Mouse (Mus musculus) C2C12 (cell line): ENCODE results near the gene Plcd4. TPM values are rescaled to one million over a fixed set of nuclear protein-coding genes. Genes with fewer than 3 reads are reported as not detected.

ENCODE experiments used
- H3K27me3 ChIP-seq: one replicate; pipeline ENCODE4 v1.6.1; 2011; ENCODE audit not compliant: control insufficient read depth, insufficient read depth, insufficient read length
- H3K36me3 ChIP-seq: one replicate; pipeline ENCODE4 v1.6.1; 2011; ENCODE audit not compliant: control insufficient read depth, insufficient read depth
- H3K4me3 ChIP-seq: one replicate; pipeline ENCODE4 v1.5.1; 2011; ENCODE audit warnings: mild to moderate bottlenecking, control low read depth; ENCODE audit not compliant: poor library complexity, insufficient read depth, severe bottlenecking
- H3K79me2 ChIP-seq: one replicate; pipeline ENCODE4 v1.6.1; 2011; ENCODE audit not compliant: control insufficient read depth, insufficient read depth
- H3K79me3 ChIP-seq: one replicate; pipeline ENCODE4 v1.6.1; 2011; ENCODE audit warnings: low read depth, control low read depth
- H3ac ChIP-seq: one replicate; pipeline ENCODE3; 2011; ENCODE audit warnings: low read depth; ENCODE audit not compliant: control insufficient read depth, insufficient read length
- CEBPB ChIP-seq: IDR thresholded peaks from one replicate; pipeline ENCODE4 v1.6.1; 2011; ENCODE audit warnings: low read depth, mild to moderate bottlenecking, control low read depth, moderate library complexity
- CTCF ChIP-seq: IDR thresholded peaks from one replicate; pipeline ENCODE4 v1.5.1; 2011; ENCODE audit not compliant: control insufficient read depth, insufficient read depth, insufficient read length
- FOSL1 ChIP-seq: IDR thresholded peaks from one replicate; pipeline ENCODE4 v1.8.0; 2011; ENCODE audit warnings: mild to moderate bottlenecking, low read length; ENCODE audit not compliant: poor library complexity, insufficient read depth, severe bottlenecking
- MAX ChIP-seq: IDR thresholded peaks from one replicate; pipeline ENCODE4 v1.6.1; 2011; ENCODE audit warnings: mild to moderate bottlenecking, control low read depth
- MYOD1 ChIP-seq: IDR thresholded peaks from one replicate; pipeline ENCODE4 v1.6.1; 2011; ENCODE audit warnings: low read depth; ENCODE audit not compliant: control insufficient read depth, insufficient read length
- MYOG ChIP-seq: IDR thresholded peaks from one replicate; pipeline ENCODE4 v1.6.1; 2011; ENCODE audit not compliant: control insufficient read depth, insufficient read length; ENCODE audit errors: extremely low read depth
- USF1 ChIP-seq: IDR thresholded peaks from one replicate; pipeline ENCODE4 v1.6.1; 2011; ENCODE audit warnings: low read depth, mild to moderate bottlenecking, control low read depth, moderate library complexity
- polyA plus RNA-seq: library from polyadenylated mRNA; unstranded; fragments of >200 nt; fragmentation: generic; extraction: Trizol; gene quantifications from one replicate; pipeline ENCODE4 v1.2.1, GENCODE M21; 2012; ENCODE audit warnings: missing spikeins

The Plcd4 gene
- polyA plus RNA-seq, 1 experiment: 0.33 TPM

- H3K27me3 ChIP-seq: no peaks in the 10 kb centered on the region
- no peak overlapping the region for H3K4me3 ChIP-seq
- H3K36me3 ChIP-seq: peaks cover 47% of the 10 kb centered on the region
- no peak overlapping the region for H3ac ChIP-seq
- peaks cover 70% of the 10 kb centered on the region for H3K79me2 ChIP-seq
- peaks cover 45% of the 10 kb centered on the region for H3K79me3 ChIP-seq
- TF ChIP-seq MYOD1: no peak
- no peak for TF ChIP-seq CTCF
- TF ChIP-seq USF1: no peak
- TF ChIP-seq CEBPB: no peak
- no peak for TF ChIP-seq MAX
- TF ChIP-seq FOSL1: no peak
- no peak for TF ChIP-seq MYOG
Observed at GRCm38 (mm10) chr1:74584616-74585398, 42.1 kb downstream of the Plcd4 start.

- peaks cover 43% of the 10 kb centered on the region for H3K36me3 ChIP-seq
- H3K79me2 ChIP-seq: peaks cover 59% of the 10 kb centered on the region
- peaks cover 42% of the 10 kb centered on the region for H3K79me3 ChIP-seq
- TF ChIP-seq MYOG: no peak
- no peak for TF ChIP-seq USF1
- no peak for TF ChIP-seq CTCF
- no peak for TF ChIP-seq MYOD1
- no peak for TF ChIP-seq CEBPB
- no peak for TF ChIP-seq MAX
- TF ChIP-seq FOSL1: no peak
- H3K4me3 ChIP-seq: peak overlapping the region; percentile 68
- H3K27me3 ChIP-seq: no peaks in the 10 kb centered on the region
- H3ac ChIP-seq: peak overlapping the region; percentile 86
Observed at GRCm38 (mm10) chr1:74587233-74587772, 44.6 kb downstream of the Plcd4 start.

GRCm38 (mm10) chr1:74587773-74588445 lies 45.2 kb downstream of the Plcd4 start, which contains the start of the genes Zfp142 and Bcs1l:
Zfp142 (minus strand) TSS chr1:74588246.
Bcs1l (plus strand) TSS chr1:74588289.
- Histone ChIP-seq H3K79me3 (peaks cover 37% of the 10 kb centered on the region), H3K79me2 (peaks cover 53% of the 10 kb centered on the region), H3K36me3 (peaks cover 39% of the 10 kb centered on the region), H3K27me3 (no peaks in the 10 kb centered on the region), H3K4me3 (peak within 1 kb of the TSS; percentile 68), H3ac (peak within 1 kb of the TSS; percentile 91)
- TF ChIP-seq CEBPB (no peak), MAX (peak; percentile 65)

- TF ChIP-seq MYOG (no peak), MYOD1 (no peak), USF1 (no peak), CEBPB (no peak), MAX (no peak), CTCF (no peak)
- H3K79me2 ChIP-seq: peaks cover 4% of the 10 kb centered on the region
- peaks cover 54% of the 10 kb centered on the region for H3K36me3 ChIP-seq
- no peak overlapping the region for H3K4me3 ChIP-seq
- no peak overlapping the region for H3ac ChIP-seq
- no peaks in the 10 kb centered on the region for H3K27me3 ChIP-seq
- no peaks in the 10 kb centered on the region for H3K79me3 ChIP-seq
Observed at GRCm38 (mm10) chr1:74594434-74594833, 51.7 kb downstream of the Plcd4 start.

GRCm38 (mm10) chr1:74600501-74601266 lies 58.0 kb downstream of the Plcd4 start:
- peak overlapping the region; percentile 62 for H3ac ChIP-seq
- no peaks in the 10 kb centered on the region for H3K27me3 ChIP-seq
- TF ChIP-seq CEBPB: no peak
- peaks cover 26% of the 10 kb centered on the region for H3K36me3 ChIP-seq
- H3K4me3 ChIP-seq: peak overlapping the region; percentile 83
- peaks cover 13% of the 10 kb centered on the region for H3K79me3 ChIP-seq
- H3K79me2 ChIP-seq: peaks cover 21% of the 10 kb centered on the region
